Mouse (Mus musculus) myocyte (in vitro differentiated cells): Measurements from ENCODE around the gene Usp24.

Experiments
- MAX ChIP-seq: IDR thresholded peaks from one replicate; pipeline ENCODE4 v1.6.1; 2011; ENCODE audit warnings: low read depth, mild to moderate bottlenecking, control low read depth
- POLR2A ChIP-seq: IDR thresholded peaks from one replicate; pipeline ENCODE4 v1.6.1; 2011; ENCODE audit warnings: low read depth, mild to moderate bottlenecking, control low read depth, moderate library complexity; ENCODE audit not compliant: insufficient read length
- POLR2AphosphoS2 ChIP-seq: IDR thresholded peaks from one replicate; pipeline ENCODE4 v1.6.1; 2011; ENCODE audit warnings: low read depth, control low read depth; ENCODE audit not compliant: insufficient read length
- TCF12 ChIP-seq: IDR thresholded peaks from one replicate; pipeline ENCODE4 v1.6.1; 2011; ENCODE audit warnings: mild to moderate bottlenecking, control low read depth; ENCODE audit not compliant: poor library complexity, insufficient read depth, severe bottlenecking
- USF1 ChIP-seq: IDR thresholded peaks from one replicate; pipeline ENCODE4 v1.6.1; 2011; ENCODE audit warnings: low read depth, mild to moderate bottlenecking, control low read depth, moderate library complexity

- TF ChIP-seq TCF12: no peak
- TF ChIP-seq USF1: no peak
- no peak for TF ChIP-seq POLR2AphosphoS2
- TF ChIP-seq POLR2A: no peak
- no peak for TF ChIP-seq MAX
These were observed 103.2 kb downstream of the Usp24 start for GRCm38 (mm10) chr4:106419256-106419655.
